12 mouse cellular contexts compared by ENCODE assay signal in genomic region chr14:45153258-45153657, GRCm38 (mm10).
DNase-seq lines count a peak whose midpoint lies in the region; ATAC-seq and TF ChIP-seq lines count a peak whose summit lies in the region.
"Had no signal": no experiment of that assay in that cellular context is flagged by ENCODE, and none has a peak within 500 bp of the region (broad histone marks: within the 10 kb centered on the region; RNA-seq: fewer than 3 reads in every experiment).

No protein-coding gene starts in this region.

- TF ChIP-seq EP300 in heart, postnatal 0 days (IDR thresholded peaks at IDR 0.05; ENCODE audit: low read depth) = no peak

- no peaks in the 10 kb centered on the region for H3K9me3 ChIP-seq in heart, postnatal 0 days (replicated peaks; ENCODE audit: control insufficient read depth, low read length)
- no peaks in the 10 kb centered on the region for H3K9me3 ChIP-seq in heart, embryonic 10.5 days
- H3K9me3 ChIP-seq in midbrain, postnatal 0 days (ENCODE audit: low read length) = no peaks in the 10 kb centered on the region
- H3K9me3 ChIP-seq in midbrain, embryonic 13.5 days = no peaks in the 10 kb centered on the region
- H3K9me3 ChIP-seq in kidney, embryonic 16.5 days (ENCODE audit: low read length) = no peaks in the 10 kb centered on the region
- H3K9me3 ChIP-seq: embryonic facial prominence, embryonic 15.5 days; hindbrain, embryonic 12.5 days had no signal

- H3K36me3 ChIP-seq in heart, postnatal 0 days (replicated peaks; ENCODE audit: control insufficient read depth, insufficient read depth, low read length) = no peaks in the 10 kb centered on the region
- H3K36me3 ChIP-seq in heart, embryonic 10.5 days = no peaks in the 10 kb centered on the region
- peaks cover 4% of the 10 kb centered on the region; the same call in 1 of the 2 replicates for H3K36me3 ChIP-seq in midbrain, postnatal 0 days (ENCODE audit: insufficient read depth, low read length)
- peaks cover 6% of the 10 kb centered on the region; the same call in 1 of the 2 replicates for H3K36me3 ChIP-seq in midbrain, embryonic 13.5 days
- H3K36me3 ChIP-seq in kidney, embryonic 16.5 days (ENCODE audit: insufficient read depth, low read length) = no peaks in the 10 kb centered on the region
- H3K36me3 ChIP-seq: embryonic facial prominence, embryonic 15.5 days; hindbrain, embryonic 12.5 days had no signal

- H3K27ac ChIP-seq in heart, postnatal 0 days (ENCODE audit: low read depth) = no peak overlapping the region
- no peak overlapping the region for H3K27ac ChIP-seq in heart, embryonic 10.5 days
- H3K27ac ChIP-seq in midbrain, postnatal 0 days (ENCODE audit: low read depth, low read length) = no peak overlapping the region
- no peak overlapping the region for H3K27ac ChIP-seq in midbrain, embryonic 13.5 days
- no peak overlapping the region for H3K27ac ChIP-seq in kidney, embryonic 16.5 days (ENCODE audit: low read length)
- H3K27ac ChIP-seq: embryonic facial prominence, embryonic 15.5 days; hindbrain, embryonic 12.5 days; liver, embryonic 14.5 days had no signal

- no peak overlapping the region for H3K4me2 ChIP-seq in heart, postnatal 0 days (ENCODE audit: low read depth, low read length)
- H3K4me2 ChIP-seq in midbrain, postnatal 0 days (ENCODE audit: low read depth, low read length, poor library complexity, severe bottlenecking) = no peak overlapping the region
- no peak overlapping the region for H3K4me2 ChIP-seq in midbrain, embryonic 13.5 days (replicated peaks)
- no peak overlapping the region for H3K4me2 ChIP-seq in kidney, embryonic 16.5 days (replicated peaks; ENCODE audit: low read depth, low read length)
- H3K4me2 ChIP-seq: embryonic facial prominence, embryonic 15.5 days; hindbrain, embryonic 12.5 days had no signal

- no peaks in the 10 kb centered on the region for H3K27me3 ChIP-seq in heart, postnatal 0 days (ENCODE audit: control insufficient read depth, insufficient read depth, low read length)
- no peaks in the 10 kb centered on the region for H3K27me3 ChIP-seq in heart, embryonic 10.5 days (ENCODE audit: insufficient read depth, poor library complexity, severe bottlenecking)
- H3K27me3 ChIP-seq in midbrain, postnatal 0 days (ENCODE audit: insufficient read depth, low read length) = no peaks in the 10 kb centered on the region
- H3K27me3 ChIP-seq in midbrain, embryonic 13.5 days = no peaks in the 10 kb centered on the region
- H3K27me3 ChIP-seq in kidney, embryonic 16.5 days (ENCODE audit: insufficient read depth, low read length) = no peaks in the 10 kb centered on the region
- H3K27me3 ChIP-seq: embryonic facial prominence, embryonic 15.5 days; hindbrain, embryonic 12.5 days had no signal

- H3K4me1 ChIP-seq in heart, postnatal 0 days (ENCODE audit: control insufficient read depth, insufficient read depth) = no peaks in the 10 kb centered on the region
- no peaks in the 10 kb centered on the region for H3K4me1 ChIP-seq in heart, embryonic 10.5 days
- no peaks in the 10 kb centered on the region for H3K4me1 ChIP-seq in midbrain, postnatal 0 days (ENCODE audit: insufficient read depth, low read length)
- H3K4me1 ChIP-seq in midbrain, embryonic 13.5 days (replicated peaks) = no peaks in the 10 kb centered on the region
- no peaks in the 10 kb centered on the region for H3K4me1 ChIP-seq in kidney, embryonic 16.5 days (ENCODE audit: insufficient read depth, low read length)
- H3K4me1 ChIP-seq: embryonic facial prominence, embryonic 15.5 days; hindbrain, embryonic 12.5 days had no signal

- WGBS in heart, postnatal 0 days = 91% methylated on average over 2 of the region's 2 CpGs
- WGBS in heart, embryonic 10.5 days = 77% methylated on average over 2 of the region's 2 CpGs
- WGBS in midbrain, postnatal 0 days = 80% methylated on average over 2 of the region's 2 CpGs
- 81% methylated on average over 2 of the region's 2 CpGs for WGBS in midbrain, embryonic 13.5 days
- WGBS in kidney, embryonic 16.5 days = 82% methylated on average over 2 of the region's 2 CpGs

- no peak overlapping the region for H3K4me3 ChIP-seq in heart, postnatal 0 days (ENCODE audit: low read depth, low read length)
- no peak overlapping the region for H3K4me3 ChIP-seq in heart, embryonic 10.5 days
- no peak overlapping the region for H3K4me3 ChIP-seq in midbrain, postnatal 0 days (ENCODE audit: low read depth, low read length)
- H3K4me3 ChIP-seq in midbrain, embryonic 13.5 days (replicated peaks) = no peak overlapping the region
- no peak overlapping the region for H3K4me3 ChIP-seq in kidney, embryonic 16.5 days (ENCODE audit: low read length)
- H3K4me3 ChIP-seq: embryonic facial prominence, embryonic 15.5 days; hindbrain, embryonic 12.5 days had no signal

- H3K9ac ChIP-seq in heart, postnatal 0 days (replicated peaks; ENCODE audit: low read depth, low read length) = no peak overlapping the region
- no peak overlapping the region for H3K9ac ChIP-seq in midbrain, postnatal 0 days (replicated peaks; ENCODE audit: low read length, poor library complexity, severe bottlenecking)
- H3K9ac ChIP-seq in midbrain, embryonic 13.5 days (replicated peaks) = no peak overlapping the region
- H3K9ac ChIP-seq in kidney, embryonic 16.5 days (replicated peaks; ENCODE audit: low read length) = no peak overlapping the region
- H3K9ac ChIP-seq: embryonic facial prominence, embryonic 15.5 days; hindbrain, embryonic 12.5 days; liver, embryonic 14.5 days had no signal

- ATAC-seq in heart, postnatal 0 days (ENCODE audit: insufficient read depth, low read depth) = no peak
- no peak for ATAC-seq in midbrain, postnatal 0 days (ENCODE audit: low FRiP score)
- ATAC-seq in midbrain, embryonic 13.5 days = no peak
- no peak for ATAC-seq in kidney, embryonic 16.5 days (ENCODE audit: low FRiP score, low TSS enrichment)

- peak; percentile 16 for DNase-seq in heart, postnatal 0 days (ENCODE audit: low spot score)
- no peak for DNase-seq in heart, embryonic 10.5 days (ENCODE audit: low spot score)
- peak; percentile 71 for DNase-seq in midbrain, postnatal 0 days (ENCODE audit: low spot score)
- DNase-seq in c-Kit-positive CD71-positive TER-119-negative erythroid progenitor cells, embryonic 14.5 days (ENCODE audit: low read depth) = peak; percentile 15
- no peak for DNase-seq in spleen, postnatal 10 days (ENCODE audit: low spot score in 2 of 2)
- DNase-seq in left cerebral cortex, adult 9 months (ENCODE audit: low spot score in 2 of 2) = no peak
- DNase-seq: gastrocnemius, postnatal 25 days had no signal

- TF ChIP-seq CTCF in heart, postnatal 0 days (IDR thresholded peaks at IDR 0.05; ENCODE audit: low read depth) = peak; percentile 11; the same call in 1 of the 2 replicates
- peak; percentile 58 for TF ChIP-seq CTCF in midbrain, postnatal 0 days (IDR thresholded peaks at IDR 0.05)

Comparison
In these comparisons a context has a peak if more than half of its experiments do, and no peak if none do; other contexts are left out.
1. DNase-seq: peak in heart, postnatal 0 days (single experiment), midbrain, postnatal 0 days (single experiment) and c-Kit-positive CD71-positive TER-119-negative erythroid progenitor cells, embryonic 14.5 days (single experiment); none in heart, embryonic 10.5 days (single experiment), spleen, postnatal 10 days (0 of 2) and left cerebral cortex, adult 9 months (0 of 2).